Mouse (Mus musculus): ENCODE data around the gene Ppef1. TPM values are rescaled to one million over a fixed set of nuclear protein-coding genes. Genes with fewer than 3 reads are reported as not detected.

Gene Ppef1
- polyA plus RNA-seq, 1 experiment from 2014 or later, result 0.96 TPM

DNA sequence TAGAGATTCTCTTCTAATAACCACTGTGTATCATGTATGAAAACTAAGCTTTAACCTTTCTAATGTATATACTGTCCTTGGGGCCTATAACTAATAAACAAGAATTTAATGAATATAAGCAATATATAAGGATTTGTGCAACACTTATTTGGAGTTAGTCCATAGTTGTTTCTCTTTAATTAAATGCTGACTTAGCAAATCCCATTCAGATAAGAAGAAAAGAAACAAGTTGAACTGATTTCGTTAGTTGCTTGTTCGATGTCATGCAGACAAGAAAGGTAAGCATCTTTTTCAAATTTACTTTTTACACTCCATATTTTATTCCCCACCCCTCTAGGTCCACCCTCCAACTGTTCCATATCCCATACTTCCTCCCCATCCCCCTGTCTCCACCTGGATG lies 45.5 kb downstream of the Ppef1 start:
- no peak overlapping the region for H3K4me3 ChIP-seq
- no peak for ATAC-seq (ENCODE audit: insufficient number of reproducible peaks, insufficient read depth, low FRiP score, low TSS enrichment)
- no peaks in the 10 kb centered on the region for H3K9me3 ChIP-seq
- H3K9ac ChIP-seq, result no peak overlapping the region
- H3K36me3 ChIP-seq, result no peaks in the 10 kb centered on the region
- H3K4me1 ChIP-seq, result no peaks in the 10 kb centered on the region
- no peaks in the 10 kb centered on the region for H3K27me3 ChIP-seq
- no peak overlapping the region for H3K4me2 ChIP-seq (replicated peaks)
- 91% methylated on average over 2 of the region's 2 CpGs for WGBS
- no peak overlapping the region for H3K27ac ChIP-seq

GRCm38 (mm10) chrX:160669992-160670391 lies 65.6 kb downstream of the Ppef1 start:
- Histone ChIP-seq H3K27me3 (no peaks in the 10 kb centered on the region; the same call in 1 of the 2 replicates), H3K4me3 (no peak overlapping the region), H3K4me2 (replicated peaks) (no peak overlapping the region), H3K27ac (no peak overlapping the region), H3K9me3 (no peaks in the 10 kb centered on the region), H3K9ac (no peak overlapping the region), H3K4me1 (no peaks in the 10 kb centered on the region), H3K36me3 (no peaks in the 10 kb centered on the region)
- ATAC-seq (ENCODE audit: insufficient number of reproducible peaks, insufficient read depth, low FRiP score, low TSS enrichment), result no peak
- WGBS, result 93% methylated on average over 1 of the region's 1 CpGs

DNA sequence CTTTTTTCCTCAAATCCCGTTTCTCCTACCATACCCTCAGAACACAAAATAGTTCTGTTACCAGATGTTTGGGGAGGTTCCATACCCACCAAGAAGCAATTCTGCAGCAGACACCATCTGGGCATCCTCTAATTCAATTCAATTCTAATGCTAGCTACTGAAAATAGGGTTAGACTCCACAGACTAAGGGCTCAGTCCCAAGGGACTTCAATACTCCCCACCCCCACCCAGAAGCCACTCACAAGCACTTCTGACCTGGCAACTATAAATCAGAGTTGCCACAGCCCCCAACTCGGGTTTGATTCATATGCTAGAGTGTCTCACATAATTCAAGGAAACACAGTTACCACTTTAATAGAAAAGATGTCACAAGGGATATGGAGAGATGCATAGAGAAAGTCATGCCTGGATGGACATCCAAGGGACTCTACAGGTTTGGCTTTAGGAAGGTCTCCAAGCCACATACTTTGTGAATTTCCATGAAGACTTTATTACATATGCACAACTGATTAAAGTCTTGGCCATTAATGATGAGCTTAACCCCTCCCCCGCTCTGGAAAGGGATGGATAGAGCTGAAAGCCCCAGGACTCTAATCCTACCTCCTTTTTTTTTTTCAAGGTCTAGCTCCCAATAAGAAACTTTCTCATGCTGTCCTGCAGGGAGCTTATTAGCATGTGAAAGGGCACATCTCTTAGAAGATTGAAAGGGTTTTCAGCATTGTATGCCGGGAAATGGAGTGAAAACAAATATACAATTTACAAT lies 124.5 kb downstream of the Ppef1 start:
- 0 out of 2 replicates have a peak, but pooled peaks cover 5% of the 10 kb centered on the region for H3K27me3 ChIP-seq
- WGBS, result 42% methylated on average over 4 of the region's 4 CpGs
- H3K4me1 ChIP-seq, result no peaks in the 10 kb centered on the region
- H3K9me3 ChIP-seq, result no peaks in the 10 kb centered on the region
- no peak overlapping the region for H3K4me3 ChIP-seq
- no peaks in the 10 kb centered on the region for H3K36me3 ChIP-seq
- no peak overlapping the region for H3K27ac ChIP-seq
- no peak for ATAC-seq (ENCODE audit: insufficient number of reproducible peaks, insufficient read depth, low FRiP score, low TSS enrichment)
- H3K9ac ChIP-seq, result no peak overlapping the region
- no peak overlapping the region for H3K4me2 ChIP-seq (replicated peaks)

DNA sequence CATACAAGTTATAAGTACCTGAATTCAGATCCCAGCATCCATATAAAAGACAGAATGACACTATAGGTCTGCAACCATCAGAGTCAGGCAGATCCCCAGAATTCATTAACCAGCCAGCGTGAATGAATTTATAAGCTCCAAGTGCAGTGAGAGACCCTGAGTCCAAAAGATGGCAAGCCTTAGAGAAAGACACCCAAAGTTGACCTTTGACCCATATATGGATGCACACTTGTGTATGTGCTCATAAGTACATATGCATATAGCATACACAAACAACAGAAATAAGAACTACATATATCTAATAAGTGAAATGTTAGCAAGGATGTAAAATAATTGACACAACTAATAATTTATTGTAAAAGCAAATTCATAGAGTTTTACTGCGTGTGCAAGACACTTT lies 125.1 kb downstream of the Ppef1 start:
- 0 out of 2 replicates have a peak, but pooled peaks cover 5% of the 10 kb centered on the region for H3K27me3 ChIP-seq
- H3K36me3 ChIP-seq, result no peaks in the 10 kb centered on the region
- 82% methylated on average over 2 of the region's 2 CpGs for WGBS
- no peak overlapping the region for H3K9ac ChIP-seq
- H3K9me3 ChIP-seq, result no peaks in the 10 kb centered on the region
- H3K4me1 ChIP-seq, result no peaks in the 10 kb centered on the region
- H3K27ac ChIP-seq, result no peak overlapping the region
- H3K4me2 ChIP-seq (replicated peaks), result no peak overlapping the region
- ATAC-seq (ENCODE audit: insufficient number of reproducible peaks, insufficient read depth, low FRiP score, low TSS enrichment), result no peak
- H3K4me3 ChIP-seq, result no peak overlapping the region

DNA sequence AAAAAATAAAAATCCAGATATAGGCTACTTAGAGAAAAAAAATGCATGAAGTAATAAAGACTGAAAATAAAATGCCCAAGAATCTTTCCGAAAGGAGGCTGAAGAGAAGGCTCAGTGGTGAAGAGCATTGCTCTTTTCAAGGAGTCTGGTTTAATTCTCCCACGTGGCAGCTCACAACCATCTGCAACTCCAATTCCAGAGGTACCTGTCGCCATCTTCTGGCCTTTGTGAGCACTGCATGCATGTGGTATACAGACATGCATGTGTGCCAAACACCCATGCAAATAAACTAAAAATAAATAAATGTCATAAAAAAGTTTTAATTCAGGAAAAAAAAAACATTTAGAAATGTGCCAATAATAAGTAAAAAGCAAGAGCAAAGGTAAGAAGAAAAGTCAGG lies 125.7 kb downstream of the Ppef1 start:
- Histone ChIP-seq H3K9ac (no peak overlapping the region), H3K4me2 (replicated peaks) (no peak overlapping the region), H3K4me1 (no peaks in the 10 kb centered on the region), H3K36me3 (no peaks in the 10 kb centered on the region), H3K9me3 (no peaks in the 10 kb centered on the region), H3K27me3 (0 out of 2 replicates have a peak, but pooled peaks cover 5% of the 10 kb centered on the region), H3K4me3 (no peak overlapping the region), H3K27ac (no peak overlapping the region)
- 33% methylated on average over 3 of the region's 3 CpGs for WGBS
- no peak for ATAC-seq (ENCODE audit: insufficient number of reproducible peaks, insufficient read depth, low FRiP score, low TSS enrichment)

GRCm38 (mm10) chrX:160603981-160604541 lies 131.5 kb downstream of the Ppef1 start:
- H3K4me3 ChIP-seq, result no peak overlapping the region
- H3K9ac ChIP-seq, result no peak overlapping the region
- 68% methylated on average over 6 of the region's 6 CpGs for WGBS
- ATAC-seq (ENCODE audit: insufficient number of reproducible peaks, insufficient read depth, low FRiP score, low TSS enrichment), result peak; percentile 53; the same call in 1 of the 2 replicates
- no peaks in the 10 kb centered on the region for H3K9me3 ChIP-seq
- H3K4me1 ChIP-seq, result peaks cover 3% of the 10 kb centered on the region; the same call in 1 of the 2 replicates
- no peak overlapping the region for H3K27ac ChIP-seq
- H3K4me2 ChIP-seq (replicated peaks), result no peak overlapping the region
- H3K36me3 ChIP-seq, result no peaks in the 10 kb centered on the region
- H3K27me3 ChIP-seq, result peaks cover 10% of the 10 kb centered on the region; the same call in 1 of the 2 replicates

DNA sequence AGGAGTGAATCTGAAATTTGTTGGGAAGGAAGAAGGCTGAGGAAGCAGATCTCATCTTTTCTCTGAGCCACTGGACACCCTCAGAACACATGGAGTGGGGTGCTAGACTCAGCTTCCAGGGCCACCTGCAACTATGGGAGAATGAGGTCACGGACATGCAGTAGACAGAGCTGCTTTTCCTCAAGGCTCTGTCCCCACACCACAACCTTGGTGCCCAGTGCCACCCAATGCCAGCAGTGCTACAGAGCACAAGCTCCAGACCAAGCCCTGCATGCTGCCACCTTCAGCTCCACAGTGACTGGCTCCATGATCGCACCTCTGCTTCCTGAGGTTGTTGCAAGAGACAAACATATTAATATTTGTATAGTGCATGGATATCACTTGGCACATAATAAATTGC lies 132.2 kb downstream of the Ppef1 start:
- Histone ChIP-seq H3K27me3 (peaks cover 10% of the 10 kb centered on the region; the same call in 1 of the 2 replicates), H3K36me3 (no peaks in the 10 kb centered on the region), H3K4me1 (peaks cover 6% of the 10 kb centered on the region; the same call in 1 of the 2 replicates), H3K27ac (no peak overlapping the region), H3K9me3 (no peaks in the 10 kb centered on the region), H3K4me3 (no peak overlapping the region), H3K9ac (no peak overlapping the region), H3K4me2 (replicated peaks) (no peak overlapping the region)
- WGBS, result 97% methylated on average over 2 of the region's 2 CpGs
- no peak for ATAC-seq (ENCODE audit: insufficient number of reproducible peaks, insufficient read depth, low FRiP score, low TSS enrichment)

- no peak for ATAC-seq (ENCODE audit: insufficient number of reproducible peaks, insufficient read depth, low FRiP score, low TSS enrichment)
- Histone ChIP-seq H3K36me3 (no peaks in the 10 kb centered on the region), H3K27me3 (peaks cover 12% of the 10 kb centered on the region; the same call in 1 of the 2 replicates), H3K9ac (no peak overlapping the region), H3K4me3 (no peak overlapping the region), H3K4me2 (replicated peaks) (no peak overlapping the region), H3K4me1 (peaks cover 6% of the 10 kb centered on the region; the same call in 1 of the 2 replicates), H3K27ac (no peak overlapping the region), H3K9me3 (no peaks in the 10 kb centered on the region)
- WGBS, result 93% methylated on average over 1 of the region's 1 CpGs
Observed at GRCm38 (mm10) chrX:160602770-160603169, 132.8 kb downstream of the Ppef1 start.

DNA sequence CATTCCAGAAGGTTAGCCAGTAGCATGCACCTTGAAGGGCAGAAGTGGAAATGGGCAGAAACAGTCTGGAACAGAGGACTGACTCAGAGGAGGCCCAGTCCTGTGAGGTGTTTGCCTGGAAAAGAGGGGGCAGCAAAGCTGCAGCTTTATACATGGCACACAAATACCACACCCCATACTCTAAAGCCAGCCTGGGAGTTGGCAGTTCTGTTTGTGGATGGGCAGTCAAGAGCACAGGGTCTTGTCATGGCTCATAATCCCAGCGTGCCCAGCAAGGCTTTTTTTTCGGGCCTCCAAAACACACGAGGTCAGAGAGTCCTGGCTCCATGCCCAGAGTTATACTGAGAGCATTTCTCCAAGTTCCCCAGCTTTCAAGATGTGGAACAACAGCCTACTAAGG lies 134.5 kb downstream of the Ppef1 start:
- Histone ChIP-seq H3K9me3 (no peaks in the 10 kb centered on the region), H3K27ac (no peak overlapping the region), H3K4me3 (no peak overlapping the region), H3K4me2 (replicated peaks) (no peak overlapping the region), H3K4me1 (peaks cover 6% of the 10 kb centered on the region; the same call in 1 of the 2 replicates), H3K9ac (no peak overlapping the region), H3K27me3 (peaks cover 15% of the 10 kb centered on the region; the same call in 1 of the 2 replicates), H3K36me3 (no peaks in the 10 kb centered on the region)
- no peak for ATAC-seq (ENCODE audit: insufficient number of reproducible peaks, insufficient read depth, low FRiP score, low TSS enrichment)
- 66% methylated on average over 3 of the region's 3 CpGs for WGBS

DNA sequence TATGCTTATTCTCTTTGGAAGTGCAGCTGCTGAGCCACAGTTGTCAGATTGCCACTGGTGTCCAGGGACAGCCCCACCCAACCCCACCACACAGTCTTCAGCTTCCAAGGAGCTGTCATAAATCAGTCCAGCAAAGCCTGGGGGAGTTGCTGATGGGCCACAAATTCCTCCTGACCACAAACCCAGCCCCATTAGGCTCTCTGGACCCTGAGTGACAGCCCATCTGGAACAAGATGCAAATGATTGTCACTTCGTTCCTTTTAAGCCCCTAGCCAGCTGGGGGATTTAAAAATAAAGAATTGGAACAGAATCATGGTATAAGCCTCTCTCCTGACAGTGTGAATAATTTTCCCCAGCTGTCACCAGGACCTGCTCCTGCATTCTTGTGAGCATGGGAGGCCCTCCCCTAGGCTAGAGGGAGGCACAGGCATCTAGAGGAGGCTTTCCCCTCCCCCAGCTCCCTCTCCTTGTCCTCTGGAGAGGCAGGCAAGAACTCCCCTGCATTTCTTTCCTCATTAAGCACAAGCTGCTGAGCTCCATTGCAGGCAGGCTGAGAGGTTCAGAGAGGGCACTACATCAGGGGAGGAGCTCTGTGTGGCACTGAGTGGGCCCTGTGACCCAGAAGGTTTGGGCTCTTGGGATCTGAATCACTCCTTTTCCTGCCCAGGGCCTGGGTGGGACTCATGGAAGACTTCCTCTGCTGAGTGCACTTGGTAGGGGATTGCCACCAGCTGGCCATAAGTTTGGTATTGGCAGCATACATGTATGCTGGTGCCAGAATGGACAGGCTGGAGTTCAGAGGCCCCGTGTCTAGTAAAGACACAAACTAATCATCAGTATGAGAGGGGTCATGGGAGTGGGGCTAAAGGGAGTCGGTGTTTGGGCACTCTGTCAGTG lies 136.8 kb downstream of the Ppef1 start:
- Histone ChIP-seq H3K9ac (no peak overlapping the region), H3K4me1 (peaks cover 6% of the 10 kb centered on the region; the same call in 1 of the 2 replicates), H3K36me3 (no peaks in the 10 kb centered on the region), H3K4me2 (replicated peaks) (no peak overlapping the region), H3K27me3 (0 out of 2 replicates have a peak, but pooled peaks cover 11% of the 10 kb centered on the region), H3K9me3 (no peaks in the 10 kb centered on the region), H3K27ac (peak overlapping the region; percentile 76), H3K4me3 (no peak overlapping the region)
- ATAC-seq (ENCODE audit: insufficient number of reproducible peaks, insufficient read depth, low FRiP score, low TSS enrichment), result peak; percentile 84
- 58% methylated on average over 3 of the region's 3 CpGs for WGBS

GRCm38 (mm10) chrX:160598055-160598454 lies 137.5 kb downstream of the Ppef1 start:
- H3K27me3 ChIP-seq, result 0 out of 2 replicates have a peak, but pooled peaks cover 10% of the 10 kb centered on the region
- no peaks in the 10 kb centered on the region for H3K9me3 ChIP-seq
- no peak overlapping the region for H3K9ac ChIP-seq
- H3K4me3 ChIP-seq, result no peak overlapping the region
- WGBS, result 85% methylated on average over 2 of the region's 2 CpGs
- 0 out of 2 replicates have a peak overlapping the region, but pooled peaks have one; percentile 50 for H3K27ac ChIP-seq
- peaks cover 6% of the 10 kb centered on the region; the same call in 1 of the 2 replicates for H3K4me1 ChIP-seq
- no peak overlapping the region for H3K4me2 ChIP-seq (replicated peaks)
- H3K36me3 ChIP-seq, result no peaks in the 10 kb centered on the region
- no peak for ATAC-seq (ENCODE audit: insufficient number of reproducible peaks, insufficient read depth, low FRiP score, low TSS enrichment)
